ENCODE assay signal across 38 mouse cellular contexts in the genomic region with DNA sequence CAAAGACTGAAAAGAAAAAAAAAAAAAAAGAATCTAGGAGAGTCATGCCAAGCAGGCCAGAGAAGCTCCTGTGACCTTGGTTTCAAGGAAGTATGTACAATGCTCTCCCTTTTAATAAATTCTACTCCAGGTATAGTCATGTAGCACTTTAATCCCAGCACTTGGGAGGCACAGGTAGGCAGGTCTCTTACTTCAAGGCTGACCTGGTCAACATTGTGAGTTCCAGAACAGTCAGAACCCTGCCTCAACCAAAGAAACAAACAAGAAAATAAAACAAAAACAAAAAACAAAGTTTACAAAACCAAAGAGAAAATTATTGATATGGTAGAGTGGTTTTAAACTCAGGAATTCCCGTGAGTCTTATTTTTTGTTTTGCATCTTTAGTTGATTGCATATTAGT. TPM values are rescaled to one million over a fixed set of nuclear protein-coding genes. Genes with fewer than 3 reads are reported as not detected.
"Had no signal": no experiment of that assay in that cellular context is flagged by ENCODE, and none has a peak within 500 bp of the region (broad histone marks: within the 10 kb centered on the region; RNA-seq: fewer than 3 reads in every experiment).

A gene (minus strand): TSS at position 101 of the 400 bp plus-strand sequence.

- H3K27ac ChIP-seq: limb, embryonic 10.5 days; limb, embryonic 12.5 days; limb, embryonic 13.5 days; limb, embryonic 15.5 days; liver, embryonic 12.5 days; liver, embryonic 13.5 days; liver, embryonic 14.5 days; liver, embryonic 15.5 days; lung, embryonic 15.5 days; macrophage; midbrain, embryonic 10.5 days; midbrain, embryonic 12.5 days; midbrain, embryonic 13.5 days; midbrain, embryonic 15.5 days; neural tube, embryonic 12.5 days had no signal

- H3K4me2 ChIP-seq: limb, embryonic 12.5 days; limb, embryonic 13.5 days; limb, embryonic 15.5 days; liver, embryonic 11.5 days; liver, embryonic 12.5 days; liver, embryonic 13.5 days; liver, embryonic 15.5 days; lung, embryonic 14.5 days; lung, embryonic 15.5 days; midbrain, embryonic 11.5 days; midbrain, embryonic 12.5 days; midbrain, embryonic 13.5 days; midbrain, embryonic 15.5 days; neural tube, embryonic 12.5 days had no signal

- H3K9me3 ChIP-seq: limb, embryonic 10.5 days; limb, embryonic 12.5 days; limb, embryonic 13.5 days; limb, embryonic 15.5 days; liver, embryonic 12.5 days; liver, embryonic 13.5 days; liver, embryonic 15.5 days; lung, embryonic 15.5 days; megakaryocyte, embryonic 14.5 days; midbrain, embryonic 10.5 days; midbrain, embryonic 12.5 days; midbrain, embryonic 13.5 days; midbrain, embryonic 15.5 days; neural tube, embryonic 12.5 days had no signal

- DNase-seq: left cerebral cortex, postnatal 4 days; liver; liver, embryonic 13.5 days; liver, postnatal 0 days; lung, adult 18-20 months; lung, adult 2 months; lung, embryonic 14.5 days; lung, postnatal 10 days; lung, postnatal 14 days; lung, postnatal 36 days; lung, postnatal 4 days; midbrain, embryonic 14.5 days had no signal

- H3K36me3 ChIP-seq: limb, embryonic 10.5 days; limb, embryonic 12.5 days; limb, embryonic 13.5 days; limb, embryonic 15.5 days; liver, embryonic 12.5 days; liver, embryonic 13.5 days; liver, embryonic 15.5 days; lung, embryonic 15.5 days; midbrain, embryonic 10.5 days; midbrain, embryonic 12.5 days; midbrain, embryonic 13.5 days; midbrain, embryonic 15.5 days; neural tube, embryonic 12.5 days had no signal

- ATAC-seq: liver, embryonic 12.5 days; liver, postnatal 0 days; midbrain, embryonic 13.5 days; midbrain, embryonic 15.5 days; midbrain, embryonic 16.5 days had no signal

- H3K9ac ChIP-seq: limb, embryonic 12.5 days; limb, embryonic 13.5 days; limb, embryonic 15.5 days; liver, embryonic 12.5 days; liver, embryonic 13.5 days; liver, embryonic 14.5 days; liver, embryonic 15.5 days; liver, postnatal 0 days; lung, embryonic 14.5 days; lung, embryonic 15.5 days; midbrain, embryonic 12.5 days; midbrain, embryonic 13.5 days; midbrain, embryonic 15.5 days; neural tube, embryonic 12.5 days had no signal

- H3K27me3 ChIP-seq: limb, embryonic 12.5 days; limb, embryonic 13.5 days; limb, embryonic 15.5 days; liver, embryonic 12.5 days; liver, embryonic 13.5 days; liver, embryonic 15.5 days; lung, embryonic 15.5 days; megakaryocyte, embryonic 14.5 days; midbrain, embryonic 12.5 days; midbrain, embryonic 13.5 days; midbrain, embryonic 15.5 days; neural tube, embryonic 12.5 days had no signal

- H3K4me1 ChIP-seq: limb, embryonic 10.5 days; limb, embryonic 12.5 days; limb, embryonic 13.5 days; limb, embryonic 15.5 days had no signal

- H3K4me3 ChIP-seq: limb, embryonic 10.5 days; limb, embryonic 12.5 days; limb, embryonic 13.5 days; limb, embryonic 15.5 days; liver, embryonic 12.5 days; liver, embryonic 13.5 days; liver, embryonic 15.5 days; lung, embryonic 15.5 days; megakaryocyte, embryonic 14.5 days; midbrain, embryonic 10.5 days; midbrain, embryonic 12.5 days; midbrain, embryonic 13.5 days; midbrain, embryonic 15.5 days; myocyte; neural tube, embryonic 12.5 days had no signal

RNA-seq across cellular contexts. Expression of the gene that starts here (rescaled TPM):
- total RNA-seq: left cerebral cortex, postnatal 10 days; left cerebral cortex, postnatal 36 days; megakaryocyte-erythroid progenitor cell, adult 5-6 weeks; midbrain, postnatal 0 days; monocyte, adult 5-6 weeks had no signal
- polyA plus RNA-seq: limb, embryonic 10.5 days; limb, embryonic 11.5 days; liver, embryonic 11.5 days; liver, embryonic 14.5 days; midbrain, embryonic 11.5 days; midbrain, embryonic 12.5 days; midbrain, embryonic 13.5 days; midbrain, embryonic 14.5 days; midbrain, postnatal 0 days; neural tube, embryonic 11.5 days had no signal
